7 mouse cellular contexts compared by ENCODE assay signal in genomic region chr11:69398486-69399200, GRCm38 (mm10). TPM values are rescaled to one million over a fixed set of nuclear protein-coding genes. Genes with fewer than 3 reads are reported as not detected.
DNase-seq lines count a peak whose midpoint lies in the region; ATAC-seq lines count a peak whose summit lies in the region.

No protein-coding gene starts in this region.

- H3K36me3 ChIP-seq in lung, embryonic 16.5 days (ENCODE audit: control insufficient read depth, insufficient read depth, low read length) = peaks cover 32% of the 10 kb centered on the region
- peaks cover 55% of the 10 kb centered on the region for H3K36me3 ChIP-seq in embryonic facial prominence, embryonic 13.5 days
- peaks cover 43% of the 10 kb centered on the region for H3K36me3 ChIP-seq in intestine, embryonic 14.5 days (ENCODE audit: control insufficient read depth, insufficient read depth, low read length)
- peaks cover 56% of the 10 kb centered on the region for H3K36me3 ChIP-seq in neural tube, embryonic 13.5 days

- peak overlapping the region; percentile 96 for H3K9ac ChIP-seq in lung, embryonic 16.5 days (ENCODE audit: low read length)
- peak overlapping the region; percentile 84 for H3K9ac ChIP-seq in embryonic facial prominence, embryonic 13.5 days
- peak overlapping the region; percentile 96 for H3K9ac ChIP-seq in intestine, embryonic 14.5 days (ENCODE audit: low read length)
- no peak overlapping the region for H3K9ac ChIP-seq in neural tube, embryonic 13.5 days

- H3K4me2 ChIP-seq in lung, embryonic 16.5 days (ENCODE audit: low read depth, low read length) = peak overlapping the region; percentile 62
- peak overlapping the region; percentile 74 for H3K4me2 ChIP-seq in embryonic facial prominence, embryonic 13.5 days
- H3K4me2 ChIP-seq in intestine, embryonic 14.5 days (ENCODE audit: low read length) = peak overlapping the region; percentile 72
- H3K4me2 ChIP-seq in neural tube, embryonic 13.5 days = peak overlapping the region; percentile 80

- 35% methylated on average over 21 of the region's 21 CpGs for WGBS in lung, embryonic 16.5 days
- WGBS in embryonic facial prominence, embryonic 13.5 days = 28% methylated on average over 21 of the region's 21 CpGs
- 30% methylated on average over 21 of the region's 21 CpGs for WGBS in intestine, embryonic 14.5 days
- 20% methylated on average over 21 of the region's 21 CpGs for WGBS in neural tube, embryonic 13.5 days

- no peaks in the 10 kb centered on the region for H3K27me3 ChIP-seq in lung, embryonic 16.5 days (ENCODE audit: control insufficient read depth, insufficient read depth, low read depth, low read length)
- H3K27me3 ChIP-seq in embryonic facial prominence, embryonic 13.5 days = peaks cover 11% of the 10 kb centered on the region; the same call in 1 of the 2 replicates
- H3K27me3 ChIP-seq in intestine, embryonic 14.5 days (replicated peaks; ENCODE audit: control insufficient read depth, insufficient read depth, low read length) = no peaks in the 10 kb centered on the region
- peaks cover 16% of the 10 kb centered on the region for H3K27me3 ChIP-seq in neural tube, embryonic 13.5 days

- peak overlapping the region; percentile 99 for H3K27ac ChIP-seq in lung, embryonic 16.5 days (ENCODE audit: low read length)
- peak overlapping the region; percentile 95; the same call in 1 of the 2 replicates for H3K27ac ChIP-seq in embryonic facial prominence, embryonic 13.5 days
- H3K27ac ChIP-seq in intestine, embryonic 14.5 days (ENCODE audit: low read depth) = peak overlapping the region; percentile 97; the same call in 1 of the 2 replicates
- no peak overlapping the region for H3K27ac ChIP-seq in neural tube, embryonic 13.5 days (replicated peaks)

- H3K9me3 ChIP-seq in lung, embryonic 16.5 days (ENCODE audit: control insufficient read depth, low read length) = no peaks in the 10 kb centered on the region
- no peaks in the 10 kb centered on the region for H3K9me3 ChIP-seq in embryonic facial prominence, embryonic 13.5 days
- H3K9me3 ChIP-seq in intestine, embryonic 14.5 days (ENCODE audit: control insufficient read depth, low read length) = no peaks in the 10 kb centered on the region
- H3K9me3 ChIP-seq in neural tube, embryonic 13.5 days = no peaks in the 10 kb centered on the region

- H3K4me1 ChIP-seq in lung, embryonic 16.5 days (replicated peaks; ENCODE audit: control insufficient read depth, insufficient read depth, low read length) = peaks cover 39% of the 10 kb centered on the region
- H3K4me1 ChIP-seq in embryonic facial prominence, embryonic 13.5 days = peaks cover 51% of the 10 kb centered on the region
- peaks cover 24% of the 10 kb centered on the region for H3K4me1 ChIP-seq in intestine, embryonic 14.5 days (replicated peaks; ENCODE audit: control insufficient read depth, insufficient read depth, low read length)
- peaks cover 39% of the 10 kb centered on the region for H3K4me1 ChIP-seq in neural tube, embryonic 13.5 days (replicated peaks)

- peak overlapping the region; percentile 77 for H3K4me3 ChIP-seq in lung, embryonic 16.5 days (ENCODE audit: low read length)
- H3K4me3 ChIP-seq in embryonic facial prominence, embryonic 13.5 days = peak overlapping the region; percentile 56
- peak overlapping the region; percentile 70; the same call in 1 of the 2 replicates for H3K4me3 ChIP-seq in intestine, embryonic 14.5 days (ENCODE audit: low read depth, low read length)
- H3K4me3 ChIP-seq in neural tube, embryonic 13.5 days = 0 out of 2 replicates have a peak overlapping the region, but pooled peaks have one; percentile 54

- no peak for ATAC-seq in lung, embryonic 16.5 days (ENCODE audit: low read depth)
- ATAC-seq in embryonic facial prominence, embryonic 13.5 days (ENCODE audit: insufficient number of reproducible peaks, insufficient read depth, low FRiP score, low TSS enrichment, low read depth) = no peak
- no peak for ATAC-seq in intestine, embryonic 14.5 days (replicated peaks; ENCODE audit: low FRiP score, low TSS enrichment, low read depth)
- no peak for ATAC-seq in neural tube, embryonic 13.5 days (ENCODE audit: low read depth)
- ATAC-seq in erythroid progenitor cell, adult 5-6 weeks (replicated peaks; ENCODE audit: low FRiP score, poor library complexity, severe bottlenecking) = no peak
- ATAC-seq in granulocyte monocyte progenitor cell, adult 5-6 weeks (replicated peaks; ENCODE audit: poor library complexity, severe bottlenecking) = no peak

- no peak for DNase-seq in lung, postnatal 14 days
- DNase-seq in intestine, embryonic 14.5 days (ENCODE audit: low spot score) = peak; percentile 68

RNA-seq across cellular contexts. Expression of gene Tmem88, which starts 0.6 kb away (rescaled TPM):
- 54.7 and 57.4 TPM in 2 replicates for polyA plus RNA-seq in lung, embryonic 16.5 days (2015; fragmentation: Nextera tagmentation; extraction: Ambion mirVana)
- polyA plus RNA-seq in embryonic facial prominence, embryonic 13.5 days (2015; fragmentation: Nextera tagmentation; extraction: Ambion mirVana) = 13.2 and 16.4 TPM in 2 replicates
- 34.8 and 38.4 TPM in 2 replicates for polyA plus RNA-seq in intestine, embryonic 14.5 days (2014; fragmentation: Nextera tagmentation; extraction: Ambion mirVana)
- polyA plus RNA-seq in neural tube, embryonic 13.5 days (2015; fragmentation: Nextera tagmentation; extraction: Ambion mirVana) = 7.8 and 8.4 TPM in 2 replicates
- total RNA-seq in erythroid progenitor cell, adult 5-6 weeks (2015; ENCODE audit: low replicate concordance) = not detected in 2 replicates
- total RNA-seq in erythroid progenitor cell, adult 5-6 weeks (2017; ENCODE audit: low replicate concordance) = not detected in 2 replicates
- total RNA-seq in granulocyte monocyte progenitor cell, adult 5-6 weeks (2014; fragmentation: Nextera tagmentation) = not detected in 2 replicates
- 0.56 TPM in 1 of 2 replicates, not detected in the other for total RNA-seq in granulocyte monocyte progenitor cell, adult 5-6 weeks (2017)

RNA-seq across cellular contexts. Expression of gene Cyb5d1, which starts 3.2 kb away (rescaled TPM):
- 32.3 and 32.6 TPM in 2 replicates for polyA plus RNA-seq in lung, embryonic 16.5 days (2015; fragmentation: Nextera tagmentation; extraction: Ambion mirVana)
- polyA plus RNA-seq in embryonic facial prominence, embryonic 13.5 days (2015; fragmentation: Nextera tagmentation; extraction: Ambion mirVana) = 43.4 and 46.5 TPM in 2 replicates
- 23.3 and 23.8 TPM in 2 replicates for polyA plus RNA-seq in intestine, embryonic 14.5 days (2014; fragmentation: Nextera tagmentation; extraction: Ambion mirVana)
- 36.2 and 39.2 TPM in 2 replicates for polyA plus RNA-seq in neural tube, embryonic 13.5 days (2015; fragmentation: Nextera tagmentation; extraction: Ambion mirVana)
- 8.3 and 11.7 TPM in 2 replicates for total RNA-seq in erythroid progenitor cell, adult 5-6 weeks (2015; ENCODE audit: low replicate concordance)
- 25.7 and 32.5 TPM in 2 replicates for total RNA-seq in erythroid progenitor cell, adult 5-6 weeks (2017; ENCODE audit: low replicate concordance)
- total RNA-seq in granulocyte monocyte progenitor cell, adult 5-6 weeks (2014; fragmentation: Nextera tagmentation) = 22.8 and 25.2 TPM in 2 replicates
- 32.7 and 38.2 TPM in 2 replicates for total RNA-seq in granulocyte monocyte progenitor cell, adult 5-6 weeks (2017)

RNA-seq across cellular contexts. Expression of gene Naa38, which starts 3.4 kb away (rescaled TPM):
- polyA plus RNA-seq in lung, embryonic 16.5 days (2015; fragmentation: Nextera tagmentation; extraction: Ambion mirVana) = 158 and 165 TPM in 2 replicates
- 145 and 150 TPM in 2 replicates for polyA plus RNA-seq in embryonic facial prominence, embryonic 13.5 days (2015; fragmentation: Nextera tagmentation; extraction: Ambion mirVana)
- 184 and 197 TPM in 2 replicates for polyA plus RNA-seq in intestine, embryonic 14.5 days (2014; fragmentation: Nextera tagmentation; extraction: Ambion mirVana)
- 112 and 117 TPM in 2 replicates for polyA plus RNA-seq in neural tube, embryonic 13.5 days (2015; fragmentation: Nextera tagmentation; extraction: Ambion mirVana)
- 26.8 and 31.7 TPM in 2 replicates for total RNA-seq in erythroid progenitor cell, adult 5-6 weeks (2015; ENCODE audit: low replicate concordance)
- total RNA-seq in erythroid progenitor cell, adult 5-6 weeks (2017; ENCODE audit: low replicate concordance) = 21.6 and 21.9 TPM in 2 replicates
- 164 and 170 TPM in 2 replicates for total RNA-seq in granulocyte monocyte progenitor cell, adult 5-6 weeks (2014; fragmentation: Nextera tagmentation)
- 112 and 181 TPM in 2 replicates for total RNA-seq in granulocyte monocyte progenitor cell, adult 5-6 weeks (2017)

RNA-seq across cellular contexts. Expression of gene Kdm6b, which starts 14.8 kb away (rescaled TPM):
- 25.2 and 26.0 TPM in 2 replicates for polyA plus RNA-seq in lung, embryonic 16.5 days (2015; fragmentation: Nextera tagmentation; extraction: Ambion mirVana)
- 41.3 and 43.1 TPM in 2 replicates for polyA plus RNA-seq in embryonic facial prominence, embryonic 13.5 days (2015; fragmentation: Nextera tagmentation; extraction: Ambion mirVana)
- polyA plus RNA-seq in intestine, embryonic 14.5 days (2014; fragmentation: Nextera tagmentation; extraction: Ambion mirVana) = 29.1 and 29.6 TPM in 2 replicates
- 44.8 and 47.4 TPM in 2 replicates for polyA plus RNA-seq in neural tube, embryonic 13.5 days (2015; fragmentation: Nextera tagmentation; extraction: Ambion mirVana)
- total RNA-seq in erythroid progenitor cell, adult 5-6 weeks (2015; ENCODE audit: low replicate concordance) = 6.5 and 11.7 TPM in 2 replicates
- 0.64 and 1.2 TPM in 2 replicates for total RNA-seq in erythroid progenitor cell, adult 5-6 weeks (2017; ENCODE audit: low replicate concordance)
- total RNA-seq in granulocyte monocyte progenitor cell, adult 5-6 weeks (2014; fragmentation: Nextera tagmentation) = 12.1 and 14.4 TPM in 2 replicates
- total RNA-seq in granulocyte monocyte progenitor cell, adult 5-6 weeks (2017) = 0.99 and 2.8 TPM in 2 replicates

RNA-seq across cellular contexts. Expression of gene Chd3, which starts 29.4 kb away (rescaled TPM):
- polyA plus RNA-seq in lung, embryonic 16.5 days (2015; fragmentation: Nextera tagmentation; extraction: Ambion mirVana) = 56.9 and 60.3 TPM in 2 replicates
- 135 and 142 TPM in 2 replicates for polyA plus RNA-seq in embryonic facial prominence, embryonic 13.5 days (2015; fragmentation: Nextera tagmentation; extraction: Ambion mirVana)
- polyA plus RNA-seq in intestine, embryonic 14.5 days (2014; fragmentation: Nextera tagmentation; extraction: Ambion mirVana) = 52.4 and 62.3 TPM in 2 replicates
- polyA plus RNA-seq in neural tube, embryonic 13.5 days (2015; fragmentation: Nextera tagmentation; extraction: Ambion mirVana) = 82.3 and 84.6 TPM in 2 replicates
- 21.0 and 33.2 TPM in 2 replicates for total RNA-seq in erythroid progenitor cell, adult 5-6 weeks (2015; ENCODE audit: low replicate concordance)
- 18.9 and 19.5 TPM in 2 replicates for total RNA-seq in erythroid progenitor cell, adult 5-6 weeks (2017; ENCODE audit: low replicate concordance)
- 37.0 and 59.8 TPM in 2 replicates for total RNA-seq in granulocyte monocyte progenitor cell, adult 5-6 weeks (2014; fragmentation: Nextera tagmentation)
- 26.9 and 37.7 TPM in 2 replicates for total RNA-seq in granulocyte monocyte progenitor cell, adult 5-6 weeks (2017)
